Mouse (Mus musculus) heart, postnatal 14 days (tissue): Measurements from ENCODE around the gene Ncs1. TPM values are rescaled to one million over a fixed set of nuclear protein-coding genes. Genes with fewer than 3 reads are reported as not detected.

Source experiments
- DNase-seq, 2 experiments: peaks; one replicate each; pipeline ENCODE4 v3.0.0; 2021 to 2022
- intact Hi-C: fragments of 180-260 bp; cut with DNase I; formaldehyde crosslinking; loops from one replicate; pipeline ENCODE4 v1.15.1; 2025
- total RNA-seq, 2 experiments: library from RNA; stranded (reverse); gene quantifications; 2 replicates each; pipeline ENCODE4 v1.2.3; 2021

Ncs1 gene
- total RNA-seq, 2 experiments from 2014 or later = 7.9 to 11.9 TPM

- intact Hi-C loops = no loop called here
- no peak for DNase-seq
Observed at GRCm38 (mm10) chr2:31309549-31309948, 63.9 kb downstream of the Ncs1 start.

GRCm38 (mm10) chr2:31314007-31314465 lies 68.4 kb downstream of the Ncs1 start, which contains the start of gene Hmcn2:
Gene Hmcn2 (plus strand): TSS chr2:31314415.
- intact Hi-C loops = no loop called here
- peak; percentile 39 for DNase-seq

- DNase-seq = no peak
- intact Hi-C loops = no loop called here
Observed at GRCm38 (mm10) chr2:31318162-31318561, 72.5 kb downstream of the Ncs1 start.

GRCm38 (mm10) chr2:31319200-31319599 lies 73.6 kb downstream of the Ncs1 start:
- intact Hi-C loops = no loop called here

GRCm38 (mm10) chr2:31327186-31327585 lies 81.6 kb downstream of the Ncs1 start:
- DNase-seq = no peak
- intact Hi-C loops = no loop called here

More at GRCm38 (mm10) chr2:31319200-31319599, 73.6 kb downstream of the Ncs1 start:
- no peak for DNase-seq

- intact Hi-C loops = no loop called here
- peak; percentile 58 to 60 for DNase-seq
Observed at GRCm38 (mm10) chr2:31337706-31338330, 92.2 kb downstream of the Ncs1 start.

- intact Hi-C loops = no loop called here
- DNase-seq = peak; percentile 78 to 80
Observed at GRCm38 (mm10) chr2:31339826-31340225, 94.2 kb downstream of the Ncs1 start.

- intact Hi-C loops = no loop called here
- peak; percentile 40 to 58 for DNase-seq
Observed at GRCm38 (mm10) chr2:31341726-31342535, 96.3 kb downstream of the Ncs1 start.

Other genes with a start within 250 kb of the Ncs1 start
- 10 to 100 TPM; 49.5 to 51.9 TPM for gene Fnbp1, start 103.8 kb upstream of the Ncs1 start, total RNA-seq
- 10 to 100 TPM; 39.2 to 41.7 TPM for gene Gpr107, start 93.5 kb upstream of the Ncs1 start, total RNA-seq
- 10 to 100 TPM; 30.5 to 31.5 TPM for gene Hmcn2, start 68.6 kb downstream of the Ncs1 start, total RNA-seq
- gene Ass1, start 224.4 kb downstream of the Ncs1 start, total RNA-seq = 1 to 10 TPM; 3.1 to 3.7 TPM